Mouse (Mus musculus) kidney, adult 11 months (tissue): ENCODE measurements around the gene Cep78.

ENCODE experiments used
- DNase-seq: peaks from one replicate; pipeline ENCODE4 v3.0.0; 2022

Cep78 gene

GRCm38 (mm10) chr19:15984449-15985171 is at the start of gene Cep78:
TSS of gene Cep78 (minus strand) at chr19:15984989.
- DNase-seq, result peak; percentile 84

DNA sequence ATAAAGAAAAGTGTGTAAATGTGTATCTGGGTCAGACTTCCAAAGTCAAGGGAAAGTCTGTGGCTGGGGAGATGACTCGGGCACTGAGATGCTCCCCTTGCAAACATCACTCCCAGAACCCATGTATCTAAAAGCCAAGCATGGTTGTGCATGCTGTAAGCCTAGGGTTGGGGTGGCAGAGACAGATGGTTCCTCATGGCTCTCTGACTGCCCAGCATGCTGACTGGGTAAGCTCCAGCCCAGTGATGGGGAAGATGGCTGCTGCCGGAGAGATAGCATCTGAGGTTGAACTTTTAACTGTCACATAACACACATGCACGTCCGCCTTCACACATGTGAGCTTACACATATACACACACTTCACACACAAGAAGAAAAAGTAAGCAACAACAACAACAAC is 46.5 kb upstream of the Cep78 start:
- DNase-seq, result no peak

DNA sequence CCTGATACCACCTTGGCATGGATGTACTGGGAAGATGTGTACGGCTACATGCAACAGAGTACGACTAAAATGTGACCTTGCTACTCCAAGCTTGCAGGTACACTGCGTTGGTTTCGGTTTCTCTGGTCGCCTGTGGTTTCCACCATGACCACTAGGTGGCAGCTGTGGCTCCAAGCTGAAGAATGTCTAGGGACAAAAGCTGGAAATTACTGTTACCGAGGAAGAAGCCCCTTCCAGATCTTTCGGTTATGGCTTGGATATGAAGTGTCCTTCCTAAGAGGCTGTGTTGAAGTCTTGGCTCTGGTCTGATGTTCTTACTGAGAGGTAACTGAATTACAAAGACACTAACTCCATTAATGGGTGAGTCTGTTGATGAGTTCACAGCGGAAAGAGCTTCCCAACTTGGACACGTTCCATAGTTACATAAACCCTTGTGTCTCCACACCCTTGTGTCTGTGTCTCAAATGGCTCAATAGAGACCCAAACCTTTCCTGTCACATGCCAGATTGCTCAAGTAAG is 44.5 kb upstream of the Cep78 start:
- peak; percentile 70 for DNase-seq

DNA sequence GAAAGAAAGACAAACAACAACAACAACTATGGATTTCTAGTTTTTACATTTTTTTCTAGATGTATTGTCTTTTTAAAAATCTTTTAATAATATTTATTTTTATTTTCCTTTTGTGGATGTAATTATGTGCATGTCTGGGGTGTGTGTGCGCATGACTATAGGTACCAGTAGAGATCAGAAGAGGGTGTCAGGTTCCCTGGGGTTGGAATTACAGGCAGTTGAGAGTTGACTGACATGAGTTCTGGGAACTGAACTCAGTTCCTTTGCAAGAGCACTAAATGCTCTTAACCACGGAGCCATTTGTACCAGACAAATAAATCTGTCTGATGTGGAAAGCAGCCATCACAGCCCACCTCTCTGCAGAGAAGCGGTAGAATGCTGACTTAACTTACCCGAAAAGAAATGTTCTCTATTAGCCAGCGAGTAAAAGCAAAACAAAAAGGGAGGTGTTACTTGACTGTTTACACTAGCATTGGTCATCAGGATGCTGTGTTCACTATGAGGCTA is 44.0 kb upstream of the Cep78 start:
- no peak for DNase-seq

- no peak for DNase-seq
These were observed 43.3 kb upstream of the Cep78 start for GRCm38 (mm10) chr19:16027876-16028670.

DNA sequence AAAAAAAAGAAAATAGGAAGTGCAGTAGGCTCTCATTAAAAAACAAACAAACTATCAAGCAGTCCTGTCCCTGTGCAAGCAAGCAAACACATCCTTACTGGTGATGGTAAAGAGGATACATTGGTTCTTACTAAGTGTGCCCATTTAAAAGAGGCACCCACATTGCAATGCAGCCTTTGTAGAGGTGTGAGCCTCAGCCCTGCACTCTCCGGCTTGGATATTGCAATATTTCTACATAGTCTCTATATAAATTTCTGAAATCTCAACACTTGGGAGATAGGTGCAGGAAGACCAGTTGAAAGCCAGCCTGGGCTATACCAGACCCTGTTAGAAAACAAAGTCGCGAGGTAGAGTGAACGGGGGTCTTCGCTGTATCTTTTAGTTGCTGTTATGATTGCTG is 41.5 kb upstream of the Cep78 start:
- no peak for DNase-seq

DNA sequence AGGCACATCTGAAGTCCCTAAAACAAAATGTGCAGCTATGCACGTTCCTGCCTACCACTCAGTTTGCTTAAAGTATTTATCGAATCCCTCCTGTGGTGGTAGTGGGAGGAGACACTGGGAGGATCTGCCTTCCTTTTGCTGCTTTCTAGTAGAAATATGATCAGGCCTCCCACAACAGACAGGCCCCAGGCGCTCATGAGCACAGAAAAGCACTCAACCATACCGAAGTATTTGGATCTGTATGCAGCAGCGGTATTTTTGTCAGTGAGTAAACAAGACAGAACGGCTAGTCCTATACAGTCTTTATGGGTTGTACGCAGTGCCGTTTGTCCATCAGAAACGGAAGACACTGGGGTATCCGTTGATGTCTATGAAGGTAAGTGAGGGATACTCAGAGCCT is 37.4 kb upstream of the Cep78 start:
- no peak for DNase-seq

DNA sequence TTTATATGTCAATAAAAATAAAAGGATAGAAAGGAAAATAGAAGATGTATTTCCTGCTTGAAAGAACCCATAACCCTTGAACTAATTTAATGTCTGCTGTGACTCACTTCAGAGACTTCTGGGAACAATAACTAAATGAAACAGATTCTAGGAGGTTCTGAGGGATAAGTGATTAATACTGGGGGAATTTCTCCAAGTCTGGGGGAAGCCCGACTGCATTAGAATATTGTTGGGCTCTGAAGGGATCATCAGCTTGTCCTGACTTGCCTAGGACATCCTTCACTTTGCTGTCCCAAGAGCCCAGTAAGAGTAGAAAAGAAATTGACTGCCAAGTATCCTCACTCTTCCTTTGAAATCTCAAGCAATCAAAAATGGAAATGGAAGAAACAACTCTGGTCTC is 31.4 kb upstream of the Cep78 start:
- DNase-seq, result no peak

DNA sequence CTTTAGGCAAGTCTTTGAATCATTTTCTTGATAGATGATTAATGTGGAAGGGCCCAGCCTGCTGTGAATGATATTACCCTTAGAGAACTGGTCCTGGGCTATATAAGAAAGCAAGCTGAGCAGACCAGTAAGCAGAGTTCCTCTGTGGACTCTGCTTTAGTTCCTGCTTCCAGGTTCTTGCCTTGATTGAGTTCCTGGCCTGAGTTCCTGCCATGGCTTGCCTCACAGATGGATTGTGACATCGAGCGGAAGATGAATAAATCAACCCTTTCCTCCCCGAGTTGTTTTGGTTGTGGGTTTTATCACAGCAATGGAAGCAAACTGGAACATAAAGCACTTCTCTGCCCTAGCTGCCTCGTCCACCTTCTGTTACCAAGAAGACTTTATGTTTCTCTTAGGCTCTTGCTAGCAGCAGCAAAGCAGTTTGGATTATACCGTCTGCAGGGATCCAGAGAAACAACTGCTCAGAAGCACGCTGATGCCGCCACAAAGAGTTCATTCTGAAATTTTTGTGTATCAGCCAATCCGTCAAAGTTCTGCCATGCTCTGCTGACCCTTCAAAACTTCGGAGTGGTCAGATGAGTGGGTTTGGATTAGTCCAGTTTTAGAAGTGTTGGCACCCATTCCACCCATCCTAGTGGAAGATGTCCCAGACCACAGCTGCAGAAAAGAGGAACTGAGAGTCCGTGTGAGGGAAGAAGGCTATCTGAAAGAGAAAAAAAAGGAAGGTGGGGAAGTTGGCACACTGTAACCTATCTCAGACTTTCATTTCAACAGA is 30.6 kb upstream of the Cep78 start:
- DNase-seq, result no peak

DNA sequence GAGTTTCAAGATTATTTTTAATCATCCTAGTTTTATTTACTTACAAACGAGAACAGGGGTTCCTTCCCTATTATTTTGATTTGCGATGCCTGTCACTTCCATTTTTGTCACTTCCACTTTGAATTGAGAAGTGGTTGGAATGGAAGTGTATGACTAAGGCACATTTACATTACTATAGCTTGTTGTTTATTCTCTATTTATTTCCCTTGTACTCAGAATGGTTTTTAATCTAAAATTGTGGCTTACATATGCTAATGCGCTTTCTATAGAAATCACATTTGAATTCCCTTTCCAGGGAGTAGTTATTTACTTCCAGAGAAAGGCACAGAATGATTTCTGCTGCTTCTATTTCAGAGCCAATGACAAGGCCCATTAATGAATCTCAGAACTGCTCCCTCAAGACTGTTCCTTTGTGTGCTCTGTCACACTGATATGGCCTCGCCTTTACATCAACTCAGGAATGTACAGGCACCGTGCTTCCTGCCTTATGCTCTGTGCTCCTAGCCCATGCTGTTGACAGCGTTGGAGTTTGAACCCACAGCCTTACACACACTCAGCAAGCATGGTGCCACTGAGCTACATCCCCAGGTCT is 25.1 kb upstream of the Cep78 start:
- no peak for DNase-seq

DNA sequence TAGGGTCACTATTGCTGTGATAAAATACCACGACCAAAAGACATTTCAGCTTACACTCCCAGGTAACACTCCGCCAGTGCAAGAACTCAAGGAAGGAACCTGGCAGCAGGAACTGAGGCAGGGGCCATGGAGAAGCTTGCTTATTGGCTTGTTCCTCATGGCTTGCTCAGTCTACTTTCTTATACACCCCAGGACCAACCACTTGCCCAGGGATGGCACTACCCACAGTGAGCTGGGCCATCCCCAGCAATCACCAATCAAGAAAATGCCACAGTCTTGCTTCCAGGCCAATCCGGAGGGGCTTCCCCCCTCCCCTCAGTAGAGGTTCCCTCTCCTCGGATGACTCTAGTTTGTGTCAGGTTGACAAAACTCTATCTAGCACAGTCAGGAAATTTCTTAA is 24.3 kb upstream of the Cep78 start:
- DNase-seq, result no peak

DNA sequence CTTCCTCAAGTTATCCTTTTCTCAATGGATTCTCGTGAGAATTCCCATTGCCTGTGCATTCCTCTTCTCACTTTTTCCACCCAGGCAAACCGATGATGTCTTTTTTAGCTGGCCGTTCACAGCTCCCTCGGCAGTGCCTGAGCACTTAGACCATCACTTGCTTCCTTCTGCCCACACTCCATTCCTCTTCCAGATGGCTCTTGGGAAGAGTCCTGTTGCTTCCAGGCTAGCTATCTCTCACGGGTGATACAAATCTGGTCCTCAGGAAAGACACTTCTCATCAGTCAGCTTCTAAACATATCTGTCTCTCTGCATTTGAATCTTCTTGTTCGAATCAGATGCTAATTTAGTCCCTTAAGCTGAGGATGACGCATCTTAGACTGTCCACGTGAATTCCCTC is 22.3 kb upstream of the Cep78 start:
- no peak for DNase-seq

DNA sequence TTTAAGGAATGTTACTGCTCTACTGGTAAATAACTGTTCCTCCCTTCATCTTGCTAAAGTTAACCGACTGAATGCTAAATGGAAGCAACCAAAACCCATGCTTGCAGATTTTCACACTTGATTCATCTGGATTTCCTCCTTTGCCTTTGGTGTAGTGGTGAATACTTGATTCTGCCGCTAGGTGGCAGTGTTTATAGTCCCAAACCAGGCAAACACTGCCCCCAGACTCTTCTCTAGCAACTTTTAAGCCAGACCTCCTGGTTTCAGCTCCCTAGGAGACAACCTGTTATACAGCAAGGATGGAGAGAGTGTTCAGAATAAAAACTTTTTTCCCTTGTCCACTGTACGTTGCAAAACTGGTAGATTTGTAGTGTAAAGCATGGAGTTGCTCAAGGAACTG is 13.4 kb upstream of the Cep78 start:
- peak; percentile 6 for DNase-seq

GRCm38 (mm10) chr19:15996901-15997564 is 12.2 kb upstream of the Cep78 start:
- no peak for DNase-seq

GRCm38 (mm10) chr19:15990102-15990501 is 5.3 kb upstream of the Cep78 start:
- DNase-seq, result no peak

- DNase-seq, result no peak
These were observed 454 bp upstream of the Cep78 start for GRCm38 (mm10) chr19:15985172-15985713.

DNA sequence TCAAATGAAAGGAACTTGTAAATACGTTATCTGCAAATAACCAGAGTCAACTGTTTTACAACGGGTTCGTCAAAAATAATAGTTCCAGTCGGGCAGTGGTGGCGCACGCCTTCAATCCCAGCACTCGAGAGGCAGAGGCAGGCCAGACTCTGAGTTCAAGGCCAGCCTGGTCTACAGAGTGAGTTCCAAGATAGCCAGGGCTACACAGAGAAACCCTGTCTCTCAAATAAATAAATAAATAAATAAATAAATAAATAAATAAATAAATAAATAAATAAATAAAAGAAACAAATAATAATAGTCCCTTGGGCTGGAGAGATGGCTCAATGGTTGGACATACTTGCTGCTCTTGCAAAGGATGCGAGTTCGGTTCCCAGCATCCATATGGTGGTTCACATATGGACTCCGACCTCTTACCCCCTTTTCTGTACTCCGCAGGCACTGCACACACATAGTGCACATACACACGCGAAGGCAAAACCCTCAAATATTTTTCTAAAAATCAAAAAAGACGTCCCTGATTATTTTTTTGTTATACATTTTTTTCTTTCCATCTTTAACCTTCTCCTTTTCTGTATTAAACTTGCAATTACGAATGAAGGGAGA is 947 bp downstream of the Cep78 start:
- DNase-seq, result no peak

DNA sequence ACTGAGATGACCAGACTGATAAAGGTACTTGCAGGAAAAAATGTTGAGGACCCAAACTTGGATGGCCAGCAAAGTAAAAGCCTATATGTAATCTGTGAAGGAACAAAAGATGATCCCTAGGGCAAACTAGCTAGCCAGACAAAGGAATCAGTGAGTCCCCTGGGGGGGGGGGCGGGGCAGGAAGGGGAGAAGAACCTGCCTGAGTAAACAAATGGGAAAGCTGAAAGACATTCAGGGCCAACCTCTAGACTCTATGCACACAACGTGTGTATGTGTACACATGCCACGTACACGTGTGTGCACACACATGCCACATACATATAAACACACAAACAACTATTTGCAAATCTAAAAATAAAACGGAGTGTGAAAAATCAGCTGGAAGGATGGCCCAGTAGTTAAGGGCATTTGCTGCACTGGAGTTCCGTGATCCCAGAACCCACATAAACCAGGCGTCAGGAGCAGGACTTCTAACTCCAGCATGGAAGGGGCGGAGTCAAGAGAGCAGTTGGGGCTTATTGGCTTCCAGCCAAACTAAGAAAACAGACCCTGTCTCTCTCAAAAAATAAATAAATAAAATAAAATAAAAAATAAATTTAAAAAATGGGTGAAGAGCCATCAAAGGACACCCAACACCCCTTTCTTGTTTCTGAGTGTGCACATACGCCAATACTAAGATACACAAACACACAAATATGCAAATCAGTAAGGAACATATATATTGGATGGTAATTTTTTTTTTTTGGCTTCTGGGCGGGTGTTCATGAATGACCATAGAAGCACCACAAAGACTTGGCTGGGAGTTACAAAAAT is 1.7 kb downstream of the Cep78 start:
- DNase-seq, result no peak

DNA sequence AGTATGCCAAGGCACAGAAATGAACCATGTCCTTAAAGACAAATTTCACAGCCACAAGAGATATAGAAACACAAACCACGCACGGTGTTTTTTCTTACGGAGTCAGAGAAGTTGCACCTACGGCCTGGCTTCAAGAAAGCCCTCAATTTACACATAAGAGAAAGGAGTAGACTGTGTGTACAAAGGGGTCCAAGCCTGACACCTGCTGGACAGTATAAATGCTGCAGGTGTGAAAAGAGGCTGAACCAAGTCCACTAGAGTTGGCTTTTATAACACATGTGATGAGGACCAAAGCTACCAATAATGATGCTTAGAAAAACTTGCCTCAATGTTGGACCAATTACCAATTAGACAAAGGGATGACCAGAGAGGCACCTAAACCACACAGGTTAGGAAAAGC is 2.9 kb downstream of the Cep78 start:
- peak; percentile 51 for DNase-seq

GRCm38 (mm10) chr19:15973365-15973764 is 11.4 kb downstream of the Cep78 start:
- no peak for DNase-seq

DNA sequence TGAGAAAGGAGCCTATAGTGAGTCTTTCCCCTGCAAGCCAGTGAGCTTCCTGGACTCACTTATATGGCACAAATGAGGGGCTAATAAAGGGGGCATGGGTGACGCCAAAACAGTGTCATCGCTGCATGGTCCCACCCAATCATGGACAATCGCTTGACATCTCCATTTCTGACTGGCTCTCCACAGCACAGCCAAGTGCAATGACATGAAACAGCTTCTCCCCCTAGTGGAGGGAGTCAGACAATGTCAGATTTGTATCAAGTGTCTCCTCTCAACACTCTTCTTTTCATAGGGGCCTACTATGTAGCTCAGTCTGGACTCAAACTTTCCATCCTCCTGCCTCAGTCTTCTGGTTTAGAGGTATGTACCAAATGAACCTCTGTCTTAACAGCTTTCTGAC is 19.7 kb downstream of the Cep78 start:
- DNase-seq, result peak; percentile 34
